Mouse (Mus musculus) embryonic fibroblast, embryonic 13.5 days (primary cell): ENCODE measurements around the gene Auts2.

Experiments
- CTCF ChIP-seq: IDR thresholded peaks from 2 replicates; pipeline ENCODE4 v1.5.1; 2011; ENCODE audit warnings: mild to moderate bottlenecking, control low read depth, low read length, moderate library complexity, borderline replicate concordance; ENCODE audit not compliant: insufficient read depth
- POLR2A ChIP-seq: IDR thresholded peaks from 2 replicates; pipeline ENCODE4 v1.6.1; 2011; ENCODE audit warnings: low read depth, mild to moderate bottlenecking, control low read depth, low read length, moderate library complexity

DNA sequence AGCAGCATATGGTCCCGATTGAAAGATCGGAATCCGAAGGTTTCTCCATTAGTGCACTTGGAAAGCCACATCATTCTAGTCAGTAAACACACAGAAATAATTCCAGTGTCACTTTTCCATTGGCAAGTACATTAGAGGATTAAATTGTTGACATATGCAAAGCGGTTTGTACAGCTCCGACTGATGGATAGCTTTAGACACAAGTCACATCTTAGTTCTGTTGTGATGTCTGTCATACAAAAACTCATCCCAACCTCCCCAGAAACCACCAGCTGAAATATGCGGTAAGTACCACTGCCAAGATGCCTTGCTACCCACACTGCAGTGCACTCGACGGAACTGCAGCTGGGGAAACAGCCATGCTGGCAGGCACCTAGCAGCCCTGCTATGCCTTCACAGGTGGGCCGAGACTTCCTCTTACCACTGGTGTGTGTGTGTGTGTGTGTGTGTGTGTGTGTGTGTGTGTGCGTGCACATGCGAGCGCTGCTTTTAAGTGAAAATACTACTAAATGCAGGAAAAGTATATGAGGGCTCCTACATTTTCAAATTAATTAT is 322.7 kb downstream of the Auts2 start:
- no peak for TF ChIP-seq CTCF
- no peak for TF ChIP-seq POLR2A
